Mouse (Mus musculus) retina, adult 2 months (tissue): ENCODE data around the gene Mrpl45.
A peak's percentile ranks its signal among the peaks of the same experiment; 100 is the strongest.
"Not testable (repeated sequence)": the region's sequence is repeated elsewhere in the genome, so short reads cannot be mapped to it uniquely, and the experiment has no call there.

Experiments
- DNase-seq: peaks from one replicate; pipeline ENCODE4 v3.0.0-alpha.2; 2012; ENCODE audit warnings: low read depth, low spot score

The Mrpl45 gene

DNA sequence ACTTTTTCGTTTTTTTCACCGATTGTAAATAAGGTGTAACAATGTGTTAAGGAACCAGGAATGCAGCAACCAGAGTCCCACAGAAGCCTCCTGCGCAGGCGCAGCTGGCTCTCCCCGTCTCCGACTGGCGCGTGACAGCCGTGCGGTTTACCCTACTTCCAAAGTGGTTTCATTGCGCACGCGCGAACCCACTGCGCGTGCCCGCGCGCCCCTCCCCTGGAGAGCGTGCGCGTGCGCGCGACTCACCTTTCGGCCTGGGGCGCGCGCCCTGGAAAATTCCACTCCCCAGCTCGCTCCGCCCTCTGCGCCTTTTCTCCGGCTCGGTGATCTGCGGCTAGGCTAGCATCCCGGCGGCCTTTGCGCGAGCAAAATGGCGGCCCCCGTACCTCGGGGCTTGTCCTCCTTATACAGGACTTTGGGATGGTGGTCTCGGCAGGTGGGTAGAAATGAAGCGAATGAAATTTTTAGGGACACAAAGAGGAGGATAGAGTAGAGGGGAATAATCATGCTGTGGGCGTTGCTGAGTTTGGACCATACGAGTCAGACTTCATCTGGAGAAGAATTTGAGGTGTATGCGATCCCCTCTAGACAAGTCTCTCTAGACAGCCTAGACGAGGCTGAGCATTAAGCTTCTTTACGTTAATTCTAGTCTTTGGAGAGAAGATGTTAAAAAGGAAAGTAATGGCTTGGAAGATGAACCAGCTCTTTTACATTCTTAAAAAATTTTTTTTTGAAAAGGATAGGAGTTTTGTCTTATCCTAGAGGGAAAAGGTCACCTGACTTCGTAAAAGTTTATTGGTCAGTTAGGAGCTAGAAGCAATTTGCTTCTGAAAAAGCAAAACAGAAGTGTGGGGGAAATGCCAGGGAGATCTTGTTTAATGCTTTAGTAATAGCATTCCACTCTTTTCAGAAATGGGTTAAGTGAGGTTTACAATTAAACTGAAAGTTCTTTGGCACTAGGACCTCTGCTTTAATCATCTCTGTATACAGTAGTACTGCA, at the start of gene Mrpl45:
Mrpl45 (plus strand) TSS at position 213 of the 1,000 bp plus-strand sequence.
- peak; percentile 99 for DNase-seq

- not testable (repeated sequence) for DNase-seq
Measured at GRCm38 (mm10) chr11:97266544-97266943, 49.0 kb upstream of the Mrpl45 start.

DNA sequence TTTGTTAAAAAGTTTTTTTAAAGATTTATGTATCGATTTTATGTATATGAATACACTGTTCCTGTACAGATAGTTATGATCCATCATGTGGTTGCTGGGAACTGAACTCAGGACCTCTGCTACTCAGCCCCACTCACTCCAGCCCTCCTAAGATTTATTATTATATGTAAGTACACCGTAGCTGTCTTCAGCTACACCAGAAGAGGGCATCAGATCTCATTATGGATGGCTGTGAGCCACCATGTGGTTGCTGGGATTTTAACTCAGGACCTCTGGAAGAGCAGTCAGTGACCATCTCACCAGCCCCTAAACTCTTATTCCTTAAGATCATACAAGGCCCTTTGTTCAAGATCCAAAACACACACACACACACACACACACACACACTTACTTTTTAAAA, 45.5 kb upstream of the Mrpl45 start:
- not testable (repeated sequence) for DNase-seq

DNA sequence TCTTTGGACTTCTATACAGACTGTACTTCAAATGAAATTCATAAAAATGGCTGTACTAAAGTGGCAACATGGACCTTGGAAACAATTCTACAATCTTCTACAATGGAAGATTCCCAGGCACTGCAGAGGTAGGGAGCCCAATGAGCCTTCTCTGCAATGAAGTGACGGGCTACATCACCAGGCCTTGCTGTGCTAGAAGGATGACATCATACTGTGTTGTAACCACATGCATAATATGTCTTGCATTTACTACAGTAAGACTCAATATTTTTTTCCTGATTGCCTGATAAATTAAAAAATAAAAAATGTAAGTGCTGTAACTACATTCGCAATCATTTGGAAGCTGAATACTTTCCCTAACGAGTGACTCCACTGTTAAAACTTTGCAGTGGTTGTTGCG, 42.7 kb upstream of the Mrpl45 start:
- DNase-seq: no peak

GRCm38 (mm10) chr11:97273613-97274012, 41.9 kb upstream of the Mrpl45 start:
- DNase-seq: no peak

DNA sequence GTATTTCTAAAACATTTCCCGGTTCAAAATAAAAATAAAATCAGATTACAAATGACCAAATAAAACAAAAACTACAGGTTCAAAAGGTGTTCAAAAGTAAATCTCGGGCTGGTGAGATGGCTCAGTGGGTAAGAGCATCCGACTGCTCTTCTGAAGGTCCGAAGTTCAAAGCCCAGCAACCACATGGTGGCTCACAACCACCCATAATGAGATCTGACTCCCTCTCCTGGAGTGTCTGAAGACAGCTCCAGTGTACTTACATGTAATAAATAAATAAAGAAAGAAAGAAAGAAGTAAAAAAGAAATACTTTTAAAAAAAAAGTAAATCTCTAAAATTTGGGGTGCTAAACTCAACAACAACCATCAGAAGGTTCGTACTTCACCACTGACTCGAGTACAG, 40.6 kb upstream of the Mrpl45 start:
- DNase-seq: not testable (repeated sequence)

- DNase-seq: no peak
Measured at GRCm38 (mm10) chr11:97275349-97275748, 40.2 kb upstream of the Mrpl45 start.

GRCm38 (mm10) chr11:97276019-97276418, 39.5 kb upstream of the Mrpl45 start:
- DNase-seq: no peak

DNA sequence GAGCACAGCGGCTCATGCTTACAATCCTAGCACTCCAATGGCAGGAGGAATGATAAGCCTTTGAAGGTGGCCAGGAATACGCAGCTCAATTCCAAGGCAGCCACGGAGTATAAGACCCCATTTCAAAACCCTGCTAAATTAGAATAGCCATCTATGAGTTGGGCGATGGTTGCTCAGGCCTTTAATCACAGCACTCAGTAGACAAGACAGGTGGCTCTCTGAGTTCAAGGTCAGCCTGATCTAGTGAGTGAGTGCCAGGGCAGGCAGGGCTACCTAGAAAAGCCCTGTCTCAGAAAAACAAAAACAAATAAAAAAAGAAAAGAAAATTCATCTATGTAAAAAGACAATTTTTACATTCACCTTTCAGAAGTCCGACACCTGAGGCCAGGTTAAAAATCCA, 38.4 kb upstream of the Mrpl45 start:
- DNase-seq: no peak

GRCm38 (mm10) chr11:97278456-97278855, 37.1 kb upstream of the Mrpl45 start:
- no peak for DNase-seq

DNA sequence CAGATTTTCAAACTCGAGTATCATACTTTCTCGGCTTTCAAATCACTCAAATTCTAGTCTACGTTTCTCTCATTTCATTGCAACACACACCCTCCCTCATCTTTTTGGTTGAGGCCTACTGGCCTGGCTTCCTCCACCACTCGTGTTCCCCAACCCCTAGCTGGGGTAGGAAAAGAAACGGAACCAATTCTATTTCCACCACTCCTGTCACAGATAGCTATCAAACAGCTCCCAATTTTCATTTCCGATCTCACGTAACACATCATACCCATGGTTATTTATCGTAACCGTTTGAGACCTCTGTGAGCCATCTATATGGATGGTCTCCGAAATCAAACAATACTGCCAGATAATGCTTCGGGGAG, 36.5 kb upstream of the Mrpl45 start:
- no peak for DNase-seq

DNA sequence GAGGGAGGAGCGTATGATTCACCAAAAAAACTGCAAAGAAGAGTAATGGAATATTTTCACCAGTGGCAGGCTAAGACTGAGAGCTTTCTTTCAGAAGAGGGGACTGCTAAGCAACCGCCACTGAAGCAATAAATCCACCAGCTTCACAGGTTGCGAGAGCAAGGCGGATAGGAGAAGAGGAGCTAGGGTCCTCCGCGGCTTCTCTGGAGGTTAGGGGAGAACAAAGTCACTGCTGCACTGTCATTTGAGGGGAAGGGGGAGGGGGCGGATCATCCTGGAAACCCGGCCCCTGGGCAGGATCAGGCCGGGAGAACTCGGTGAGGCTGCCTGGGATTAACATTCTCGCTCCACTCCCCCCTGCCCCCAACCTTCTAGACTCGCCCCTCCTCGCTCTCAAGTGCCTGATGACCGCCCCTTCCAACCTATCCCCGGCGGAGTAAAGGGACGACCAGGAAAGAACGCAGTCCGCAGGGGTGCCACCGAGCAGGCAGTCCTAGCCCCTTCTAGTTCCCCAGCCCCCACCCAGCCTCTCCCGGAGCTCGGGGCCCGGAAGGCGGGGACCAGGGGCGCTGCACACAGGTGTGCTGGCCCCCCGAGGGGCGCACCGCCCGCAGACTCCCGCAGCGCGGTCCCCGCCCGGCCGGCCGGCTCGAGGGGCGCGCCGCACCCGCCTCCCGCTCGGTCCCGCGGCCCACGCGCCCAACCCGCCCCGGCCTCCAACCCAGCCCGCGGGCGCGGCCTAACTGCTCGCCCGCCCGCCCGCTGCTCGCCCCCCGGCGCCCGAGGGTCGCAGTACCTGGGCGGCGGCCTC, 35.9 kb upstream of the Mrpl45 start:
- DNase-seq: peak; percentile 62

- DNase-seq: peak; percentile 62
Measured at GRCm38 (mm10) chr11:97280216-97280861, 35.2 kb upstream of the Mrpl45 start, which contains the start of gene Npepps. Npepps (minus strand) TSS chr11:97280638.

DNA sequence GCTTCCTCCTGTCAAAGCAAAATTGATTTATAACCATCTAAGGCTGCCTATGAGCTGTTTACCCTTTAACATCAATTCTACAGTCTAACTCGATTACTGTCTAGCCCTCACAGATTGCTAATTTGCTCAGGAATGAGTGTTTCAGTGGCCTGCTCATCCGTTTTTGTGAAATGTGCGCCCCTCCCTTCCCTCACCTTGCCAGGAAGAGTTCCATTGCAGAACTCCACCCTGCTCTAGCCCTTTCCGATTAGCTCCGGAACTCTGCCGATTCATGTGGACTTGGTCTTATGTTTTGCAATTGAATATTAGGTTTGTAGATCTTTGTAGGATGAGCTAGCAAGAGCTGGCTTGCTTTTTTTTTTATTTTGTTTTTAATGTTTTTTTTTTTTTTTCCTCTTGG, 33.3 kb upstream of the Mrpl45 start:
- DNase-seq: no peak

DNA sequence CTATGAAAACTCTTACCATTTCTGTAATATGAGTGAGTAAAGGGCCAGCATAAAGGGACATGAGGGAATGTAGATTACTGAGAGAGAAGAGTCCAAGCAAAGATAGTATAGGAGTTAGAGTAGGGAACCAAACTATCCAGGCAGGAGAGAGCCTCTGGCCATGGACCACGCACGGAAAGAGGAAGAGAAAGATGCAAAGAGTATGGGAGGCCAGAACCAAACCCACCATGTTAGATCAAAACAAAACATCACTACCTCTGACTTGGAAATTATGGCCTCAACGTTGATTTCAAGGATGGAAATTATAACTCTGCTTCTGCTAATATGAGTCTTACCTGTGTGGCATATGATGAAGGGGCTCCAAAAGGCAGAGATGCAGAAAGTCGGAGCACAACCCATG, 30.7 kb upstream of the Mrpl45 start:
- no peak for DNase-seq

DNA sequence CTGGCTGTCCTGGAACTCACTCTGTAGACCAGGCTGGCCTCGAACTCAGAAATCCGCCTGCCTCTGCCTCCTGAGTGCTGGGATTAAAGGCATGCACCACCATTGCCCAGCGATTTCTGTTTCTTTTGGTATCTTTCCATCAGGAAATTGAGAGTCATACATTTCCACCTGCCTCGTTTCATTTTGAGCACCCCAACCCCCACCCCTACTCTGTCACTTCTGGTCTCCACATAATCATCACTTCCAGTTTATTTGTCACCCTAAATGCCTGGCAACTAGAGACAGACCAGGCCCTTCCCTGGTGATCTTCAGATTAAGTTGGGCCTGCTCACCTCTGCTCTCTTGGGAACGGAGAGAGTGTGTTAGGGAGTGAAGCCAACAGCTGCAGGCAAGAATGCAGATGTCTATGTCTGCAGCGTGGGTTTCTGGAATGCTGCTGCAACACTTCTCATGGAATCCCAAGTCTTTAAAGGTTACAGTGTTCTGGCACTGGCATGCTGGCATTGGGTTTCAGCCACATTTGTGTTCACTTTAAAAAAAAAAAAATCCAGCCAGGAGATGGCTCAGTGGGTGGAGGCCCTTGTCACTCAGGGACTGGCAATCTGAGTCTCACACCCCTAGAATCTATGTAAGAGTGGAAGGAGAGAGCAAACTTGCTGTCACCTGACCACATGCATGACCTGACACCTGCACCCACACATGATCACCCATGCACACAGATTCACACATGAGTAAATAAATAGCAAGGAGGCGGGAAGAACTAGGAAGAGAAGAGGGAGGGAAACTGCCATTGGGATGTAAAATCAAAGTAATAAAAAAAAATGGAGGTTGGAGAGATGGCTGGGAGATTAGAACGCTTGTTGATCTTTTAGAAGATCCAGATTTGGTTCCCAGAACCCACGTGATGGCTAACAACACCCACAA, 29.4 kb upstream of the Mrpl45 start:
- no peak for DNase-seq

GRCm38 (mm10) chr11:97286973-97287372, 28.5 kb upstream of the Mrpl45 start:
- DNase-seq: no peak

DNA sequence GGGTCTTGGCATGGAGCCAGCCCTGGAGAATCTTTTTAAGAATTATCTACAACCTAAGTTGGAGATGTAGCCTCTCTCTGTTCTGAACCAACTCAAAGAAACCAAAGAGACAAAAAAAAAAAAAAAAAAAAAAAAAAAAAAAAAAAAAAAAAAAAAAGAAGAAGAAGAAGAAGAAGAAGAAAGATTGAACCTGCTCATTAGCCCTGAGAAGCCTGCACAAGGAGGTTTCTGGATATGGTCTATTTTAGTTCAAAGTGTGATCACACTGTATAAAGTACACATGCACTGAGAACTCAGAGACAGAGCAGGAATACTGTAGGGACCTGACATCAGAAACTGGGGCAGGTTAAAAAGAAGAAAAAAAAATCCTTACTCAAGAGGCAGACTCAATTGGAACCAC, 27.9 kb upstream of the Mrpl45 start:
- DNase-seq: no peak

- DNase-seq: no peak
Measured at GRCm38 (mm10) chr11:97289276-97290230, 26.0 kb upstream of the Mrpl45 start.

DNA sequence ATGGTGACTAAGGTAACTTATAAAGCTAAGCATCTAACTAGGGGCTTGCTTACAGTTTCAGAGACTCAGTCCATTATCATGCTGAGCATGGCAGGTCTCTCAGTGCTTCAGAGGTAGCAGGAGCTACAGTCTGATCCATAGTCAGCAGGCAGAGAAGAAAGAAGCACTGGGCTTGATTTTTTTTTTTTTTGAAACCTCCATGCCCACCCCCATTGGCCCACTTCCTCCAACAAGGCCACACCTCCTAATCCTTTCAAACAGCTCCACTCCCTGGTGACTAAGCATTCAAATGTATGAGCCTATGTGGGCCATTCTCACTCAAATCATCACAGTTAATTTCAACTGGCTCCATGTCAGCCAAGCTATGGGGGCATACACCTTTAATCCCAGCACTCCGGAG, 22.8 kb upstream of the Mrpl45 start:
- no peak for DNase-seq
